Comparison of ENCODE assay signal across 24 mouse cellular contexts in the genomic region with DNA sequence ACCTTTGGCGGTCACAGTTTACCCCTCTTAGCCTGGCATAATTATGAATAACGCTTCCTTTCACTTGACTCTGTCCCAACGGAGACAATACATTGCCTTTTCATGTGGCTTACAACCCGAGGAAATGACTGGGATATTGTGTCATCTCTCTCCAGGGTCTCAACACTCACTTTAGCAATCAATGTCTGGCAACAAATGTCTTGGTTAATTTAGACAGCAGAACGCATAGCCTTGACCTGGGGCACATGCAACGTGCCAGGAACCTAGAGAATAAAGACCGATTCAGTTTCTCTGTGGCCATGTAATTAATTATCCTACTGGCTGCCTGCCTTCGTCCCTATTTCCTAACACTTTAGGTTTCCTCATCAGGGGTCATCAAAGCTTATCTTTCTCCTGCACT. TPM values are rescaled to one million over a fixed set of nuclear protein-coding genes. Genes with fewer than 3 reads are reported as not detected.
DNase-seq lines count a peak whose midpoint lies in the region; TF ChIP-seq lines count a peak whose summit lies in the region.
"Had no signal": no experiment of that assay in that cellular context is flagged by ENCODE, and none has a peak within 500 bp of the region (broad histone marks: within the 10 kb centered on the region; RNA-seq: fewer than 3 reads in every experiment).

No protein-coding gene starts in this region.

- no peak overlapping the region for H3K27ac ChIP-seq in thymus, adult 2 months (ENCODE audit: control insufficient read depth, insufficient read depth, low read length)
- H3K27ac ChIP-seq: embryonic facial prominence, embryonic 12.5 days; layer of hippocampus, adult 2 months; neural tube, embryonic 15.5 days had no signal

- no peaks in the 10 kb centered on the region for H3K36me3 ChIP-seq in thymus, adult 2 months (ENCODE audit: control insufficient read depth, insufficient read depth, low read length)
- H3K36me3 ChIP-seq: embryonic facial prominence, embryonic 12.5 days; G1E; neural tube, embryonic 15.5 days had no signal

- H3K4me3 ChIP-seq in thymus, adult 2 months (ENCODE audit: control insufficient read depth, insufficient read depth, low read length): no peak overlapping the region
- H3K4me3 ChIP-seq: embryonic facial prominence, embryonic 12.5 days; erythroblast, embryonic 14.5 days; layer of hippocampus, adult 2 months; megakaryocyte, embryonic 14.5 days; neural tube, embryonic 15.5 days had no signal

- no peaks in the 10 kb centered on the region for H3K27me3 ChIP-seq in thymus, adult 2 months (ENCODE audit: control insufficient read depth, insufficient read depth, low read length)
- H3K27me3 ChIP-seq: embryonic facial prominence, embryonic 12.5 days; megakaryocyte, embryonic 14.5 days; neural tube, embryonic 15.5 days had no signal

- intact Hi-C loops in gastrocnemius, postnatal 14 days (cut with DNase I; ENCODE audit: low total_unique reads): no loop called here

- TF ChIP-seq POLR2A in thymus, adult 2 months (IDR thresholded peaks at IDR 0.05; ENCODE audit: control insufficient read depth, extremely low read depth, insufficient read depth, low read length, poor library complexity): no peak

- H3K4me1 ChIP-seq in thymus, adult 2 months (replicated peaks; ENCODE audit: control insufficient read depth, insufficient read depth, low read length): peaks cover 7% of the 10 kb centered on the region
- H3K4me1 ChIP-seq: embryonic facial prominence, embryonic 12.5 days; neural tube, embryonic 15.5 days had no signal

- peak; percentile 77 for DNase-seq in adrenal gland, adult 2 months
- DNase-seq in adrenal gland, postnatal 4 days (ENCODE audit: low spot score in 2 of 2): no peak
- peak; percentile 90 for DNase-seq in 416B (ENCODE audit: low read depth)
- peak; percentile 50 for DNase-seq in adrenal gland, postnatal 14 days
- peak; percentile 77 for DNase-seq in gonadal fat pad, adult 2 months (ENCODE audit: low read depth)
- DNase-seq in gastrocnemius, postnatal 14 days: no peak
- DNase-seq in thymus, adult 2 months: no peak
- no peak for DNase-seq in right cerebral cortex, postnatal 14 days
- DNase-seq: cerebellum, adult 9-10 months; gastrocnemius, postnatal 10 days; heart, postnatal 10 days; kidney, adult 11 months; kidney, postnatal 10 days; layer of hippocampus, postnatal 36 days; midbrain, embryonic 14.5 days; right cerebral cortex, postnatal 4 days; thymus, postnatal 25 days had no signal

- 95% methylated on average over 8 of the region's 8 CpGs for WGBS in thymus, adult 2 months

- TF ChIP-seq CTCF in thymus, adult 2 months (IDR thresholded peaks at IDR 0.05; ENCODE audit: borderline replicate concordance, control insufficient read depth, extremely low read depth, insufficient read depth, low read length, poor library complexity): no peak

RNA-seq across cellular contexts. Expression of a gene that starts 30.0 kb away (rescaled TPM):
- total RNA-seq in adrenal gland, adult 2 months (2021): 1 to 10 TPM; 4.8 to 6.8 TPM
- polyA plus RNA-seq in adrenal gland, adult 2 months (2012; rRNA removed): 0.35 and 1.6 TPM in 2 replicates
- 1 to 10 TPM; 7.3 TPM for total RNA-seq in adrenal gland, postnatal 4 days (2021)
- 8.3 and 9.3 TPM in 2 replicates for total RNA-seq in adrenal gland, postnatal 14 days (2021)
- 2.9 and 5.9 TPM in 2 replicates for polyA plus RNA-seq in gonadal fat pad, adult 2 months (2012; rRNA removed)
- total RNA-seq in gastrocnemius, postnatal 14 days (2021): 1 to 10 TPM in 1 of 2 experiments, under 1 TPM in 1; 0.66 to 1.4 TPM
- 0.44 and 0.79 TPM in 2 replicates for polyA plus RNA-seq in thymus, adult 2 months (2012; rRNA removed)
- polyA plus RNA-seq: liver, embryonic 16.5 days had no signal

RNA-seq across cellular contexts. Expression of a gene that starts 49.3 kb away (rescaled TPM):
- 10 to 100 TPM; 26.5 to 30.0 TPM for total RNA-seq in adrenal gland, adult 2 months (2021)
- 8.7 and 9.3 TPM in 2 replicates for polyA plus RNA-seq in adrenal gland, adult 2 months (2012; rRNA removed)
- total RNA-seq in adrenal gland, postnatal 4 days (2021): 10 to 100 TPM; 30.5 to 33.1 TPM
- 31.4 and 33.2 TPM in 2 replicates for total RNA-seq in adrenal gland, postnatal 14 days (2021)
- polyA plus RNA-seq in gonadal fat pad, adult 2 months (2012; rRNA removed): 12.1 and 12.6 TPM in 2 replicates
- 10 to 100 TPM in 1 of 2 experiments, 1 to 10 TPM in 1; 9.8 to 11.9 TPM for total RNA-seq in gastrocnemius, postnatal 14 days (2021)
- polyA plus RNA-seq in thymus, adult 2 months (2012; rRNA removed): 79.2 and 79.5 TPM in 2 replicates

Comparison
In these comparisons a context has a peak if more than half of its experiments do, and no peak if none do; other contexts are left out.
1. DNase-seq: peak in adrenal gland, adult 2 months (single experiment), 416B (single experiment), adrenal gland, postnatal 14 days (single experiment) and gonadal fat pad, adult 2 months (single experiment); none in adrenal gland, postnatal 4 days (0 of 2), gastrocnemius, postnatal 14 days (single experiment), thymus, adult 2 months (single experiment) and right cerebral cortex, postnatal 14 days (single experiment).